Mouse (Mus musculus): ENCODE measurements at regions not wholly inside any gene's neighbourhood (a gene's known extent, or its start where the extent isn't known, plus 50 kb on each side); places are given as distances from the start of the nearest gene placed in this dataset.

GRCm38 (mm10) chr13:51972656-51973310, 126.3 kb downstream of the Gadd45g start:
- TF ChIP-seq POLR2A (IDR thresholded peaks at IDR 0.05; ENCODE audit: extremely low read depth, insufficient read depth, low read length) (no peak), CTCF (IDR thresholded peaks at IDR 0.05; ENCODE audit: low read depth, low read length) (no peak)

Data from liver, adult 2 months (tissue).